Mouse (Mus musculus) heart, postnatal 0 days (tissue): ENCODE results near the gene Slc35c2. TPM values are rescaled to one million over a fixed set of nuclear protein-coding genes. Genes with fewer than 3 reads are reported as not detected.

Experiments
- ATAC-seq: fragments of 200-750 bp; cut with Nextera tagmentation; 2 replicates; pipeline ENCODE4 v1.8.0; 2017; ENCODE audit warnings: low read depth, moderate number of reproducible peaks, moderate library complexity; ENCODE audit not compliant: insufficient read depth
- DNase-seq: peaks from one replicate; pipeline ENCODE4 v3.0.0-alpha.2; 2016; ENCODE audit warnings: low spot score
- H3K27ac ChIP-seq: fragments of 300-500 bp; sonication (generic); 2 replicates; pipeline ENCODE4 v1.5.1; 2014; ENCODE audit warnings: low read depth, mild to moderate bottlenecking
- H3K27me3 ChIP-seq: fragments of 300-500 bp; sonication (generic); 2 replicates; pipeline ENCODE4 v1.6.1; 2014; ENCODE audit warnings: low read length, mixed read lengths; ENCODE audit not compliant: control insufficient read depth, insufficient read depth
- H3K36me3 ChIP-seq: fragments of 300-500 bp; sonication (generic); replicated peaks from 2 replicates; pipeline ENCODE4 v1.6.1; 2014; ENCODE audit warnings: low read length, mixed read lengths; ENCODE audit not compliant: control insufficient read depth, insufficient read depth
- H3K4me1 ChIP-seq: fragments of 300-500 bp; sonication (generic); 2 replicates; pipeline ENCODE4 v1.6.1; 2014; ENCODE audit warnings: antibody characterized with exemption; ENCODE audit not compliant: control insufficient read depth, insufficient read depth
- H3K4me2 ChIP-seq: fragments of 300-500 bp; sonication (generic); 2 replicates; pipeline ENCODE4 v1.6.1; 2014; ENCODE audit warnings: low read depth, mild to moderate bottlenecking, low read length, moderate library complexity
- H3K4me3 ChIP-seq: fragments of 300-500 bp; sonication (generic); 2 replicates; pipeline ENCODE4 v1.5.1; 2014; ENCODE audit warnings: low read depth, low read length
- H3K9ac ChIP-seq: fragments of 300-500 bp; sonication (generic); replicated peaks from 2 replicates; pipeline ENCODE4 v1.6.1; 2014; ENCODE audit warnings: low read depth, low read length, mixed read lengths
- H3K9me3 ChIP-seq: fragments of 300-500 bp; sonication (generic); replicated peaks from 2 replicates; pipeline ENCODE4 v1.6.1; 2016; ENCODE audit warnings: low read length; ENCODE audit not compliant: control insufficient read depth
- CTCF ChIP-seq: IDR thresholded peaks from 2 replicates; pipeline ENCODE4 v1.5.1; 2016; ENCODE audit warnings: antibody characterized with exemption, control low read depth, low read depth
- EP300 ChIP-seq: IDR thresholded peaks from 2 replicates; pipeline ENCODE4 v1.6.1; 2016; ENCODE audit warnings: antibody characterized with exemption, low read depth
- WGBS: fragments of 180-500 bp; shearing (Covaris S2); extraction: QIAGEN DNeasy Blood & Tissue Kit; methylation state at CpG from one replicate; pipeline ENCODE4 v1.1.7; 2014; 5-methylcytosine and 5-hydroxymethylcytosine counted together
- polyA plus RNA-seq: library from polyadenylated mRNA; unstranded; fragments of >200 nt; fragmentation: Nextera tagmentation; extraction: Ambion mirVana; gene quantifications from 2 replicates; pipeline ENCODE4 v1.2.1, GENCODE M21; 2015
- total RNA-seq: library from RNA; depleted of rRNA; stranded (reverse); fragments of >200 nt; gene quantifications from 2 replicates; pipeline ENCODE4 v1.2.3, GENCODE M21; 2014; ENCODE audit warnings: low replicate concordance

Gene Slc35c2
- total and polyA plus RNA-seq, 2 experiments from 2014 or later: 32.6 to 73.8 TPM

DNA sequence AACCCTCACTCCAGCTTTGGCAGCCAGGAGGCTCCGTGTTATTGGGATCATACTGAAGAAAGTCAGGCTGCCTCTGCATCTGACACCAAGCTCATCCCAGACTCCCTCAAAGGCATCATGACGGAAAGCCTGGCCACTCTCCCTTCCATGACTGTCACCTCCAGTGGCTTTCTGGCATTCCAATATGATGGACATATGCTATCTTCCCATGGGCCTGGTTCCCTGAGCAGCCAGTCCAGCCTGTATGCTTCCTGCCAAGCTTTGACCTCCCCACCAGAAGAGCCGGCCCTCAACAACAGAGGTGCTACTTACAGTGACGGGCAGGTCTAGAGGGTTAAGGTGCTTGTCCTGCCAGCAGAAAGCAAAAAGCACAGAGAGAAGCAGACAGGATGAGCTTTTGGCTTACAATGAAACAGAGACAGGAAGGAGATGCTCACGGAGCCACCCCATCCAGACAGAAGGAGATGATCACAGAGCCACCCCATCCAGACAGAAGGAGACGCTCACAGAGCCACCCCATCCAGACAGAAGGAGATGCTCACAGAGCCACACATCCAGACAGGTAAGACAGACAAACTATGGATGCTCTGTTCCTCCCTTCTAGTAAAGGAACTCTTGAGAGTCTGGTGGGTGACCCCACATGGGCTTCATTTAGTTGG is 15.8 kb upstream of the Slc35c2 start:
- Histone ChIP-seq H3K4me2 (no peak overlapping the region), H3K4me3 (no peak overlapping the region), H3K9ac (no peak overlapping the region), H3K36me3 (peaks cover 70% of the 10 kb centered on the region), H3K4me1 (no peaks in the 10 kb centered on the region), H3K27ac (no peak overlapping the region), H3K27me3 (no peaks in the 10 kb centered on the region), H3K9me3 (no peaks in the 10 kb centered on the region)
- 92% methylated on average over 6 of the region's 6 CpGs for WGBS
- TF ChIP-seq CTCF: no peak
- TF ChIP-seq EP300: no peak
- ATAC-seq: no peak
- no peak for DNase-seq

DNA sequence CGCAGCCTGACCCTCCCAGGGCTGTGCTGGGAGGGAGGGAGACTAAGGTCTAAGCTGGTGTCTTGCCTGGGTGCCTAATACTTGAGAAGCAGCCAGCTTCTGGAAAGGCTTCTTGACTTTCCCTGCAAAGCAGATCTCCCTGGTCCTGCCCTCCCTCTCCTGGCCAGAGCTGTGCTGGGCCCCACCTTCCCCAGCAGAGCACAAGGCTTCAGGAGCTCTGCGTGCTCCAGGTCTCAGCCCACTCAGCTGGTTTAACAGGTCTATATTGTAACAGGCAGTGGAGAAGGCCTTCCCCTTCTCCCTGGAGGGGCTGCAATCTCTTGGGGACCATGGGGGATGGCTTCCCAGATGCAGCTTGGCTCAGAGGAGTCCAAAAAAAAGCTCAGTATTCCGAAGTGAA is 13.7 kb upstream of the Slc35c2 start:
- H3K9me3 ChIP-seq: no peaks in the 10 kb centered on the region
- no peak for DNase-seq
- no peak overlapping the region for H3K9ac ChIP-seq
- H3K27me3 ChIP-seq: no peaks in the 10 kb centered on the region
- H3K27ac ChIP-seq: no peak overlapping the region
- no peak for TF ChIP-seq EP300
- no peak for TF ChIP-seq CTCF
- no peak overlapping the region for H3K4me2 ChIP-seq
- WGBS: 66% methylated on average over 3 of the region's 3 CpGs
- H3K36me3 ChIP-seq: peaks cover 75% of the 10 kb centered on the region
- ATAC-seq: no peak
- no peak overlapping the region for H3K4me3 ChIP-seq
- H3K4me1 ChIP-seq: no peaks in the 10 kb centered on the region

DNA sequence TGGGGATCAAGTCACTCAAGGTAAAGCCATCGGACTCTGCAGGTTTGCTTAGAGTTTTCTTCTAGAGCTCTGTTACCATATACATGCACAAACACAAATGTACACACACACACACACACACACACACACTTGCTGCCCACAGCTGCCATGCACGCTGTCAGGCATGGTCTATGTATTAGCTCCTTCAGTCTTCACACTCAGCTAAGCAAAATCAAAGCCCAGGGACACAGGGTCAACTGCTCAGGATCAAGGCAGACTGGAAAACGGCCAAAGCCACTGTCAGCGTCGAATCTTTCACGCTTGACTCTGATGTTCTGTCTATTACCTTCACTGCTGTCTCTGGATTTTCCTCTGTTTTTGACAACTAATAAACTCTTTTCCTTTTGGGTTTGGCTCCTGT is 13.2 kb upstream of the Slc35c2 start:
- no peaks in the 10 kb centered on the region for H3K27me3 ChIP-seq
- no peaks in the 10 kb centered on the region for H3K9me3 ChIP-seq
- 77% methylated on average over 6 of the region's 6 CpGs for WGBS
- H3K4me1 ChIP-seq: no peaks in the 10 kb centered on the region
- H3K4me2 ChIP-seq: no peak overlapping the region
- no peak overlapping the region for H3K9ac ChIP-seq
- no peak for ATAC-seq
- H3K27ac ChIP-seq: no peak overlapping the region
- H3K4me3 ChIP-seq: no peak overlapping the region
- TF ChIP-seq CTCF (no peak), EP300 (no peak)
- H3K36me3 ChIP-seq: peaks cover 80% of the 10 kb centered on the region
- no peak for DNase-seq

DNA sequence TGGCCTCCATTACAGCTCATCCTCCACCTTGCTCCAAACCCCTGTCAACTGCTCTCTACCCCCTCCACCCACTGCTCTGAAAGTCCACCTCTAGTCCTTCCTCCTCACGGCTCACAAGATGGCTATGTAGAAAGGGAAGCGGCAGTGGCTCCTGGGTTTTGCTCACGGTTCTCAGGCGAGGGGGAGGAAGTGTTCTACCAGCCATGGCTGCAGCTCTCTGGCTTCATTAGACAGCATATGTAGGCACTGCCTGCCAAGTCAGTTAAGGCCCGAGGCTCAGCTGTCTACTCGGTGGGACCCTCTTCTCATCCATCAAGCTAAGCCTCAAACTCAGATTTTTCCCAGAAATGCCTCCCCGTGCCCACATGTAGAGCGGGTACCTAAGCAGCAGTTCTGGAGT is 12.8 kb upstream of the Slc35c2 start:
- no peaks in the 10 kb centered on the region for H3K9me3 ChIP-seq
- no peaks in the 10 kb centered on the region for H3K27me3 ChIP-seq
- no peak overlapping the region for H3K9ac ChIP-seq
- peaks cover 85% of the 10 kb centered on the region for H3K36me3 ChIP-seq
- H3K27ac ChIP-seq: no peak overlapping the region
- DNase-seq: no peak
- H3K4me3 ChIP-seq: no peak overlapping the region
- ATAC-seq: no peak
- TF ChIP-seq EP300 (no peak), CTCF (no peak)
- 82% methylated on average over 8 of the region's 8 CpGs for WGBS
- no peak overlapping the region for H3K4me2 ChIP-seq
- no peaks in the 10 kb centered on the region for H3K4me1 ChIP-seq

- peaks cover 80% of the 10 kb centered on the region for H3K36me3 ChIP-seq
- no peaks in the 10 kb centered on the region for H3K9me3 ChIP-seq
- no peak overlapping the region for H3K4me2 ChIP-seq
- H3K27me3 ChIP-seq: no peaks in the 10 kb centered on the region
- TF ChIP-seq CTCF (no peak), EP300 (no peak)
- no peak overlapping the region for H3K9ac ChIP-seq
- DNase-seq: no peak
- no peak overlapping the region for H3K27ac ChIP-seq
- ATAC-seq: no peak
- no peak overlapping the region for H3K4me3 ChIP-seq
- H3K4me1 ChIP-seq: no peaks in the 10 kb centered on the region
- WGBS: 88% methylated on average over 11 of the region's 11 CpGs
Measured at GRCm38 (mm10) chr2:165297429-165297828, 9.8 kb upstream of the Slc35c2 start.

DNA sequence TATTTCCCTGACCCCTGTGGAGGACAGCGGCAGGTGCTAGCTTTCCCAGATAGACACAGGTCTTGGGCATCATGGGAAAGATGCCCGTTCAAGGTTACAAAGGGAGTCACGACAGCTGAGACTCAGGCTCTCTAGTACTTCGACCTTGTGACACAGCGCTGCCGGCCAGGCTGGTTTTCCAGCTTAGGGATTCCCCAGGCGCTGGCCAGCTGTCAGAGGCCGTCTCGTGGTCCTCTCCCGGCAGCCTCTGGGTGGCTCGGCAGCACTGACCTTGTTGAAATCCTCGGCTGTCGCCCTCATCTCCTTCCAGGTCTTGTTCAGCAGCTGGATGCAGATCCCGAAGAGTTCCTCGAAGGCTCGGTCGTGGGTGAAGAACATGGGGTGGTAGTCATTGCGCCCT is 8.9 kb upstream of the Slc35c2 start:
- H3K9ac ChIP-seq: no peak overlapping the region
- H3K9me3 ChIP-seq: no peaks in the 10 kb centered on the region
- no peaks in the 10 kb centered on the region for H3K4me1 ChIP-seq
- TF ChIP-seq EP300 (no peak), CTCF (no peak)
- no peak for DNase-seq
- H3K36me3 ChIP-seq: peaks cover 83% of the 10 kb centered on the region
- 80% methylated on average over 18 of the region's 18 CpGs for WGBS
- H3K4me2 ChIP-seq: no peak overlapping the region
- no peak overlapping the region for H3K4me3 ChIP-seq
- ATAC-seq: no peak
- no peaks in the 10 kb centered on the region for H3K27me3 ChIP-seq
- H3K27ac ChIP-seq: no peak overlapping the region
